Mouse (Mus musculus) frontal cortex, postnatal 10 days (tissue): ENCODE measurements at regions not wholly inside any gene's neighbourhood (a gene's known extent, or its start where the extent isn't known, plus 50 kb on each side); places are given as distances from the start of the nearest gene placed in this dataset.

Experiments used
- DNase-seq, 2 experiments: peaks; one replicate each; pipeline ENCODE4 v3.0.0; 2022; ENCODE audit warnings: low spot score in 2 of 2, mixed read lengths in 1 of 2

DNA sequence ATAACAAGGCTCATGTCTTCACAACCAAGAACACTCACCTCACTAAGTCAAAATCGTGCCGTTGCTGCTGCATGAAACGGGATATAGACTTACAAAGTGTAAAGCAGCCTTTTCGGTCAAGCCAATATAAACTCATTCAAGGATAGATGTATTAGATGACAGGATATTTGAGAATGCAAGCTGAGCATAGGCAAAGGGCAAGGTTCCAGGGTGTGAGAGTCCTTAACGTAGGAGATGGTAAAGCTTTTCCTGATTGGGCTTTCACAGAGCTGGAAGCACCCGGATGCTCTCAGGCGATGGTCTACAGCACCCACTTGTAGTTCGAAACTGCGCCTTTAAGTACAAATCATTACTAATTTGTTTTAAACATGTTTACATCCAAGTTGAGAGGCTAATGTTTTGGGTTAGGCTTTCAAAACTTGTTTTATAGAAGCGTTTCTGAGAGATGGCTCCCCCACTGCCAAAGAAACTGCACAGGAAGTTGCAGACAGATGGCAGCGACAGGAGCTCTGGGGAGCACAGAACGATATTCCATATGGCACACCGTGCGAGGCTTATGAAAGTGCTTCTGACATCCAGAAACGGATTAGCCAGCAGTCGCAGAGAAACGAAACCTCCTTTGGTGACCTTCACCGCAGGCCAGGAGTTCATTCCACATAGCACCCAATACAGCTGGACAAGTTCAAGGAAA, 54.1 kb upstream of the Rell1 start:
- DNase-seq = peak; percentile 36 to 44

GRCm38 (mm10) chr5:64023324-64023650, 54.6 kb upstream of the Rell1 start:
- DNase-seq = no peak

- no peak for DNase-seq
Observed at GRCm38 (mm10) chr5:64024420-64024819, 55.7 kb upstream of the Rell1 start.

DNA sequence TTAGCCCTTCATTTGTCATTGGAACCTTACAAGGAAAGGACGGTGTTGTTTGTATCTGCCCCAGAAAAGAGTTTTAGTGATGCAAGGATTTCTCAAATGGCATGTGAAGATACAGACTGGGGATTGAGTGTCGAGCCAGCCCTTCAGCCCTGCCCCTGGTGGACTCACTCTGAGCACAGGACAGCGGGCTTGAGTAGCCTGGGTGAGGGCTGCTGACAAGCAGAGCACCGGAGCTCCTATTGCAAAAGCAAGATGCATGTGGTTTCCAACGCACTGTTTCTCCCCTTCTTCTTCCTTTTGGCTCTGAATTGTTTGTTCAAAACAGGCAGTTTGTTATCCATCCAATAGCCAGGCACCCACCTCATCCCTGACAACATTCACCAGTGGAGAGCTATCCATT, 59.0 kb upstream of the Rell1 start:
- no peak for DNase-seq

DNA sequence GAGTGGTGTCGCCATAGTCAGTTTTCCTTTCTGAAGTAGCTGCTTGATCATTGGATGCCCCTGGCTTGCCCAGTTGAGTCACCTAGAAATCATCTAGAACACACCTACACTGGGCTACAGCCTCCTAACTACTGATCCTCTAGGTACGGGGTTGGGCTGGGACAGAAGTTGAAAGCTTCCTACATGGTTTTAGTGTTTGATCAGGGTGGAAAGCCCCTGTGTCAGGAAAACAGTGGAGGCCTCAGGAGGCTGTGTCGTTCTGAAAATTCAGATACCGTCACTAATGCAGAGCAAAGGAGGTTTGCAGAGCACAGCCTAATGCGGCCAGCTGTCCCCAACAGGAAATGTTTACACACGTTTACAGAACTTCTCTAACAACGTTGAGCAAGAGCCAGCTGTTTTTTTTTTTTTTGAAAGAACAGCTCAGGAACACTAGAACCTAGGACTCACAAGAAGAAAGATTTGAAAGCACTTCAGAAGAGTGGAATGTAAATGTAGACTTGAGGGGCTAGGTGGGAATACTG, 61.0 kb upstream of the Rell1 start:
- DNase-seq = no peak

- no peak for DNase-seq
Observed at GRCm38 (mm10) chr5:64030281-64030960, 61.7 kb upstream of the Rell1 start.

DNA sequence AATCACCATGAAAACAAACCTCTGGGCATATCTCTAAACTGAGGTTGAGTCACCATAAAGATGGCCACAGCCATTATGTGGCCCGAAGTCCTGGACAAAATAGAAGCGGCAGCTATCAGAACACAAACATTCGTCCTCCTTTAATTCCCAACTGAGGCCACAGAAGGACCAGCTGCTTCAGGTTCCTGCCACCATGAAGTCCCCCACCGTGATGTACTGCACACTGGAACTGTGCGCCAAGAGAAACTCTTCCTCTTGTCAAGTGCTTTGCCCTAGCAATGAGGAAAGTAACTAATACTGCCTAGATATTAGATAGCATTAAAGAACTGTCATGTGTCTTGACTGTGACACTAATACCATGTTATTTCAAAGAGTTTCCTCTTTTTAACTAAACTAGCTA, 54.4 kb upstream of the Pgm2 start:
- no peak for DNase-seq

DNA sequence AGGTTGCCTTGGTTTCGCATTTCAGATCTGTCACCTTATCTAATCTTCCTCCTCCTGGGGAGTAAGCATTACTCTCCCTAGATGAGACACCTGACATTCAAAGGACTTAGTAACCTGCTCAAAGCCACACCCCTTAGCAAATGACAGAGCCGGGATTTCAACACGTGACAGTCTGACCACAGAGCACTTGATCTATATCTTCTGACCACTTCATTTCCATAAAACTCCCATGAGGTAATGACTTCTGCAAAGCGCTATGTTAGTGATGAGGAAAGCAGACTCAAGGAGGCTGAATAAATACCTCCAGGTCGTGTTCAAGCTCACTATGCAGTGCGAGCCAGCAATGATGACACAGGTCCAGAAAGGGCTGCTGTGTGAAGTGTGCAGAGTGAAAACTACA, 52.1 kb upstream of the Pgm2 start:
- DNase-seq = no peak
